Comparison of ENCODE assay signal across 9 mouse cellular contexts in the genomic region with DNA sequence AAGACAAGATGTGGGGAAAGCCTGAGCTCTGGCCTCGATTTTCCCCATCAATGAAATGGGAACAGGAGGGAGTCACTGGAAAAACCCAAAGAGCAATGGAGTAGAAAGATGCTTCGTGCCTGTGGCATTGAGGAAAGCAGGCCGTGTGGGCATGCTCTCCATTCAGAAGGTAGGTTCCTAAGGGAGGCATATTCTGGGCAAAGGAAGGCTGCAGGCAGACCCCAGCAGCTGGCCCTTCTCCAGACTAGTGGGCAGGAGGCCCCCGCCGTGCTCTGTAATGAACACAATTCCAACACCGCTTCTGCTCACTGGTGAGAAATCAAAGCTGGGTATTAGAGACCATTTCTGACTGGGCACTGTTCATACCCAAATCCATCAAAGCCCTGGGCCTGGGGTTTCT. TPM values are rescaled to one million over a fixed set of nuclear protein-coding genes. Genes with fewer than 3 reads are reported as not detected.
DNase-seq lines count a peak whose midpoint lies in the region; ATAC-seq and TF ChIP-seq lines count a peak whose summit lies in the region.
"Had no signal": no experiment of that assay in that cellular context is flagged by ENCODE, and none has a peak within 500 bp of the region (broad histone marks: within the 10 kb centered on the region; RNA-seq: fewer than 3 reads in every experiment).

No protein-coding gene starts in this region.

- no peak overlapping the region for H3K27ac ChIP-seq in gastrocnemius, adult 2 months
- H3K27ac ChIP-seq in brown adipose tissue, adult 24 weeks (replicated peaks; ENCODE audit: low read depth, low read length): no peak overlapping the region
- H3K27ac ChIP-seq in heart, embryonic 14.5 days (replicated peaks in 1 of 2; ENCODE audit: control insufficient read depth in 1 of 2, insufficient read depth in 1 of 2, low read depth in 2 of 2, low read length in 2 of 2): peak overlapping the region; percentile 5 to 81; a peak in 2 of 4 replicates
- no peak overlapping the region for H3K27ac ChIP-seq in limb, embryonic 15.5 days

- peak; percentile 11 for DNase-seq in gastrocnemius, adult 2 months
- DNase-seq in gastrocnemius, adult 18-20 months (ENCODE audit: low spot score): no peak
- no peak for DNase-seq in spleen, postnatal 14 days (ENCODE audit: low spot score in 2 of 2)
- DNase-seq in layer of hippocampus, adult 11-12 months (ENCODE audit: low spot score): no peak
- DNase-seq: lung, postnatal 14 days had no signal

- H3K9me3 ChIP-seq in heart, embryonic 14.5 days (ENCODE audit: control insufficient read depth, low read length): no peaks in the 10 kb centered on the region
- H3K9me3 ChIP-seq in limb, embryonic 15.5 days: no peaks in the 10 kb centered on the region

- peak overlapping the region; percentile 96 for H3K9ac ChIP-seq in heart, embryonic 14.5 days (ENCODE audit: low read length)
- no peak overlapping the region for H3K9ac ChIP-seq in limb, embryonic 15.5 days

- H3K4me2 ChIP-seq in heart, embryonic 14.5 days (ENCODE audit: low read length): peak overlapping the region; percentile 81
- H3K4me2 ChIP-seq in limb, embryonic 15.5 days: peak overlapping the region; percentile 94; the same call in 1 of the 2 replicates

- H3K36me3 ChIP-seq in heart, embryonic 14.5 days (ENCODE audit: control insufficient read depth, insufficient read depth, low read length): no peaks in the 10 kb centered on the region
- H3K36me3 ChIP-seq in limb, embryonic 15.5 days: no peaks in the 10 kb centered on the region

- 56% methylated on average over 6 of the region's 6 CpGs for WGBS in heart, embryonic 14.5 days
- WGBS in limb, embryonic 15.5 days: 30% methylated on average over 6 of the region's 6 CpGs

- intact Hi-C loops in gastrocnemius, adult 2 months (cut with DNase I): no loop called here

- no peaks in the 10 kb centered on the region for H3K27me3 ChIP-seq in heart, embryonic 14.5 days (ENCODE audit: control insufficient read depth, insufficient read depth, low read length)
- H3K27me3 ChIP-seq in limb, embryonic 15.5 days: peaks cover 22% of the 10 kb centered on the region

- H3K4me3 ChIP-seq in gastrocnemius, adult 2 months: peak overlapping the region; percentile 88
- H3K4me3 ChIP-seq in brown adipose tissue, adult 24 weeks (ENCODE audit: insufficient read depth, low read depth, low read length): peak overlapping the region; percentile 69; the same call in 1 of the 2 replicates
- peak overlapping the region; percentile 71 to 91 for H3K4me3 ChIP-seq in heart, embryonic 14.5 days (ENCODE audit: control insufficient read depth in 1 of 2, insufficient read depth in 1 of 2, low read depth in 1 of 2, low read length in 2 of 2)
- peak overlapping the region; percentile 74 for H3K4me3 ChIP-seq in limb, embryonic 15.5 days

- TF ChIP-seq CTCF in gastrocnemius, adult 2 months (IDR thresholded peaks at IDR 0.05): no peak

- ATAC-seq in heart, embryonic 14.5 days (ENCODE audit: insufficient number of reproducible peaks, insufficient read depth, low FRiP score, low read depth): no peak
- ATAC-seq in limb, embryonic 15.5 days (ENCODE audit: insufficient number of reproducible peaks, low FRiP score, low TSS enrichment, low read depth): no peak
- no peak for ATAC-seq in erythroid progenitor cell, adult 5-6 weeks (replicated peaks; ENCODE audit: low FRiP score, poor library complexity, severe bottlenecking)

- H3K4me1 ChIP-seq in brown adipose tissue, adult 24 weeks (ENCODE audit: control insufficient read depth, insufficient read depth, insufficient read length, low read length): peaks cover 13% of the 10 kb centered on the region
- peaks cover 54 to 60% of the 10 kb centered on the region in 2 experiments for H3K4me1 ChIP-seq in heart, embryonic 14.5 days (ENCODE audit: control insufficient read depth in 2 of 2, insufficient read depth in 2 of 2, low read length in 2 of 2)
- peaks cover 62% of the 10 kb centered on the region for H3K4me1 ChIP-seq in limb, embryonic 15.5 days

RNA-seq across cellular contexts. Expression of a gene that starts 2.3 kb away (rescaled TPM):
- 1 to 10 TPM; 1.4 to 2.9 TPM for total RNA-seq in gastrocnemius, adult 2 months (2021)
- 1 to 10 TPM; 1.3 to 3.3 TPM for total RNA-seq in gastrocnemius, adult 18-20 months (2021)
- polyA plus RNA-seq in brown adipose tissue, adult 24 weeks (2012; ENCODE audit: insufficient read depth, insufficient read length, missing spikeins): 1.7 and 2.5 TPM in 2 replicates
- 11.5 and 13.3 TPM in 2 replicates for polyA plus RNA-seq in heart, embryonic 14.5 days (2014; fragmentation: Nextera tagmentation; extraction: Ambion mirVana)
- 8.1 and 8.2 TPM in 2 replicates for polyA plus RNA-seq in limb, embryonic 15.5 days (2015; fragmentation: Nextera tagmentation; extraction: Ambion mirVana)
- total RNA-seq in erythroid progenitor cell, adult 5-6 weeks (2015; ENCODE audit: low replicate concordance): not detected in 2 replicates
- total RNA-seq in erythroid progenitor cell, adult 5-6 weeks (2017; ENCODE audit: low replicate concordance): not detected in 2 replicates

Comparison
In these comparisons a context has a peak if more than half of its experiments do, and no peak if none do; other contexts are left out.
1. H3K27ac ChIP-seq: peak in heart, embryonic 14.5 days (2 of 2); none in gastrocnemius, adult 2 months (single experiment), brown adipose tissue, adult 24 weeks (single experiment) and limb, embryonic 15.5 days (single experiment).
2. Peak in every context shown above with its lines, with median percentiles within 50 percentile points of each other: H3K4me3 ChIP-seq.